Mouse (Mus musculus) lung, postnatal 0 days (tissue): ENCODE measurements around the gene Il24.

Experiments
- CTCF ChIP-seq: IDR thresholded peaks from 2 replicates; pipeline ENCODE4 v1.5.1; 2016; ENCODE audit warnings: antibody characterized with exemption, mild to moderate bottlenecking
- EP300 ChIP-seq: IDR thresholded peaks from 2 replicates; pipeline ENCODE4 v1.6.1; 2016; ENCODE audit warnings: antibody characterized with exemption, mild to moderate bottlenecking, control low read depth

DNA sequence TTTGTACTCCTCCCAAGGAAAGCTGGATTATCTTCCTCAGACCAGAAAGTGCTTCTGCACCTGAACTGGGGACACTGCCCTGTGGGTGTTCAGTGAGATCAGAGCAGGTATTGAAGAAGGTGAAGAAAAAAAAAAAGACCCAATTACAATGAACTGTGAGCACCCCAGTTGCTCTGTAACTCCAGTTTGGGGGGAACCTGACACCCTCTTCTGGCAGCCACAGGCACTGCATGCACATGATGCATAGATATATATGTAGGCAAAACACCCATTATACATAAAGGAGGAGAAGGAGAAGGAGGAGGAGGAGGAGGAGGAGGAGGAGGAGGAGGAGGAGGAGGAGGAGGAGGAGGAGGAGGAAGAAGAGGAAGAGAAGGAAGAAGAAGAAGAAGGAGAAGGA, 39.2 kb upstream of the Il24 start:
- peak; percentile 37 for TF ChIP-seq CTCF
- TF ChIP-seq EP300, result no peak
